Mouse (Mus musculus): Measurements from ENCODE around the gene Calr3. TPM values are rescaled to one million over a fixed set of nuclear protein-coding genes. Genes with fewer than 3 reads are reported as not detected.

Gene Calr3
- polyA plus RNA-seq, 1 experiment, result 0.77 TPM

DNA sequence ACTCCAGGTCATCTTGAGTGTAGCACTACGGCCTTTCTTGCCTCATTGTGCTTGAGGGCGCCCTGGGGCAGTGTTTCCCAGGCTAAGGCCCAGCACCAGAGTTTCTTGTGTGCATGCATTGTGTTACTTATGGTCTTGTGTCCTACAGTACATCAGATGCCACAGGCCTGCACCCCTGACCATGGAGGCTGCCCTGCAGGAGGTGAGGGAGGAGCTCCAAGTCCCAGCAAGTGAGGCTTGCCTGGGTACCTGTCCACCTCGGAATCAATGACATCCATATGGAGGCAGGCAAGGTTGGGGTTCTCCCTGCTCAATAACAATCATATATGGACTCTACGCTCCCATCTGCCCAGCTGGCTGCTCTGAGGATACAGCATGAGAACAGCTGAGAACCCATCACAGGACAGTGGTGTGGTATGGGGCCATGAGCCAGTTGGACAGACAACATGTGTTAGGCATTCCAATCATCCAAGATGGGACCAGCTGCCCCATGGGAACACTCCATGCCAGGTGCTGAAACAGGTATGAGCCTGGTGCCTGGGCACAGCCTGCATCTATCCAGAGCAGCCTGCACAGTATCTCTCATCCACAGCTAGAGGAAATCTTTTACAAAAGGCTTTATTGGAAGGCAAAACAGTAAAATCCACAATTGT is 16.3 kb upstream of the Calr3 start:
- Histone ChIP-seq H3K27me3 (replicated peaks; ENCODE audit: control insufficient read depth, insufficient read depth, low read length) (no peaks in the 10 kb centered on the region), H3K36me3 (ENCODE audit: control insufficient read depth, insufficient read depth, low read length) (peaks cover 3% of the 10 kb centered on the region), H3K27ac (ENCODE audit: insufficient read depth, low read depth, low read length) (no peak overlapping the region), H3K4me3 (ENCODE audit: insufficient read depth, low read depth, low read length) (no peak overlapping the region), H3K4me1 (ENCODE audit: control insufficient read depth, insufficient read depth, low read length) (no peaks in the 10 kb centered on the region)
- TF ChIP-seq POLR2A (IDR thresholded peaks at IDR 0.05; ENCODE audit: low read depth, low read length), result no peak
- no peak for TF ChIP-seq CTCF (conservative IDR thresholded peaks at IDR 0.05; ENCODE audit: insufficient read depth, insufficient read length, low read depth, low read length)
- WGBS, result 88% methylated on average over 4 of the region's 4 CpGs
- no peak for DNase-seq

DNA sequence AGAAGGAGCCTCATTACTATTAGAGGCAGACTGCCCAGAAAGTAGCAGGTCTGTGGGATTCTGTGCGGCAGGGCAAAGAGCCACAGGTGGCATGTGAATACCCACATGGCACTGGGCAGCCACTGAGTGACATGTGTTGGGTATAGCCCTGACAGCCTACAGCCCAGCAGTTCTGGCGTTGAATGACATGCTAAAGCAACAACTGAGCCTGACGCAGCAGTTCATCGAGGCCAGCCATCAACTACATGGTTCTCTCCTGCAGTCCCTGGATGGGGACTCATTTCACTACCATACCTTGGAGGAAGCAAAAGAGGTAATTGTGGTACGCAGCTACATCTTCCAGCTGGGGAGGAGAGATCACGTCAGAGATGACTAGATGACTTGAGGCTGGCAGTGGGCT is 14.8 kb upstream of the Calr3 start:
- no peaks in the 10 kb centered on the region for H3K27me3 ChIP-seq (replicated peaks; ENCODE audit: control insufficient read depth, insufficient read depth, low read length)
- H3K36me3 ChIP-seq (ENCODE audit: control insufficient read depth, insufficient read depth, low read length), result no peaks in the 10 kb centered on the region; the same call in 1 of the 2 replicates
- H3K27ac ChIP-seq (ENCODE audit: insufficient read depth, low read depth, low read length), result no peak overlapping the region
- no peaks in the 10 kb centered on the region for H3K4me1 ChIP-seq (ENCODE audit: control insufficient read depth, insufficient read depth, low read length)
- 92% methylated on average over 6 of the region's 6 CpGs for WGBS
- TF ChIP-seq CTCF (conservative IDR thresholded peaks at IDR 0.05; ENCODE audit: insufficient read depth, insufficient read length, low read depth, low read length), result no peak
- no peak for TF ChIP-seq POLR2A (IDR thresholded peaks at IDR 0.05; ENCODE audit: low read depth, low read length)
- H3K4me3 ChIP-seq (ENCODE audit: insufficient read depth, low read depth, low read length), result no peak overlapping the region
- no peak for DNase-seq

DNA sequence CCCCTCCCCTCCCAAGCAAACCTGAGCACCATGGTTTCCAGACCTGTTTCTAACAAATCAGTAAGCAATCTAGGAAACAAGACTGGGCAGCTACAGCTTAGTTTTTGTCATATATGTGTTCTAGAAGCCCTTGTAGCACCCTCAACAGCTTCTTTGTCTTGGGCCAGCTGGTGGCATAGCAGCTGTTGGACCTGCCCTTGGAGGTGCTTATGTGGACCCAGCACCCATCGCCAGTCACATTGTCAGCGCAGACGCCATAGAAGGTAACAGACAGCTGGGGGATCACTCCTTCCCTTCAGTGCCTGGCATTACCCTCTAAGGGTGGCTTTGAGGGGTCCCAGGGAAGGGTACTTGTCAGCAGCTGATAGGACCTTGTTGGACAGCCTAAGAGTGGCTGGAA is 14.1 kb upstream of the Calr3 start:
- WGBS, result 98% methylated on average over 3 of the region's 3 CpGs
- no peak for DNase-seq
- H3K27ac ChIP-seq (ENCODE audit: insufficient read depth, low read depth, low read length), result no peak overlapping the region
- no peak overlapping the region for H3K4me3 ChIP-seq (ENCODE audit: insufficient read depth, low read depth, low read length)
- H3K36me3 ChIP-seq (ENCODE audit: control insufficient read depth, insufficient read depth, low read length), result no peaks in the 10 kb centered on the region; the same call in 1 of the 2 replicates
- TF ChIP-seq POLR2A (IDR thresholded peaks at IDR 0.05; ENCODE audit: low read depth, low read length), result no peak
- no peak for TF ChIP-seq CTCF (conservative IDR thresholded peaks at IDR 0.05; ENCODE audit: insufficient read depth, insufficient read length, low read depth, low read length)
- no peaks in the 10 kb centered on the region for H3K4me1 ChIP-seq (ENCODE audit: control insufficient read depth, insufficient read depth, low read length)
- H3K27me3 ChIP-seq (replicated peaks; ENCODE audit: control insufficient read depth, insufficient read depth, low read length), result no peaks in the 10 kb centered on the region

DNA sequence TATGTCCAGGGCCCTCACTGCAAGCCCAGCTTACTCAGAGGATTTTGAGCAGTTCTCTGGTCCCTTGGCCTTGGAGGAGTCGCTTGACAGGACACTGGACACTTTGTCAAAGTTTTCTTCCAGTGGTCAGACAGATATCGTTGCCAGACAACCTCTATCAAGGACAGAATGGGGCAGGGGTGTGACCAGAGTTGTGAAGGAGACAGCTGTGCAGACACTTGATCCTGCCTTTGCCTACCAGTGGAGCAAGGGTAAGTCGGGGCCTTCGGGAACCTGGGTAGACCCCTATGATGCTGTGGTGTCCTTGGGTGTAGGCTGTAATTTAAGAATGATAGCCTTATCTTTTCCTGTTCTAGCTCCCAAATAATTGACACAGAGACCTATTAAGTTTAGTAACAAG is 11.6 kb upstream of the Calr3 start:
- WGBS, result 76% methylated on average over 4 of the region's 4 CpGs
- no peak overlapping the region for H3K27ac ChIP-seq (ENCODE audit: insufficient read depth, low read depth, low read length)
- no peak overlapping the region for H3K4me3 ChIP-seq (ENCODE audit: insufficient read depth, low read depth, low read length)
- no peaks in the 10 kb centered on the region for H3K27me3 ChIP-seq (replicated peaks; ENCODE audit: control insufficient read depth, insufficient read depth, low read length)
- TF ChIP-seq CTCF (conservative IDR thresholded peaks at IDR 0.05; ENCODE audit: insufficient read depth, insufficient read length, low read depth, low read length) (no peak), POLR2A (IDR thresholded peaks at IDR 0.05; ENCODE audit: low read depth, low read length) (no peak)
- H3K4me1 ChIP-seq (ENCODE audit: control insufficient read depth, insufficient read depth, low read length), result no peaks in the 10 kb centered on the region
- H3K36me3 ChIP-seq (ENCODE audit: control insufficient read depth, insufficient read depth, low read length), result no peaks in the 10 kb centered on the region
- no peak for DNase-seq

DNA sequence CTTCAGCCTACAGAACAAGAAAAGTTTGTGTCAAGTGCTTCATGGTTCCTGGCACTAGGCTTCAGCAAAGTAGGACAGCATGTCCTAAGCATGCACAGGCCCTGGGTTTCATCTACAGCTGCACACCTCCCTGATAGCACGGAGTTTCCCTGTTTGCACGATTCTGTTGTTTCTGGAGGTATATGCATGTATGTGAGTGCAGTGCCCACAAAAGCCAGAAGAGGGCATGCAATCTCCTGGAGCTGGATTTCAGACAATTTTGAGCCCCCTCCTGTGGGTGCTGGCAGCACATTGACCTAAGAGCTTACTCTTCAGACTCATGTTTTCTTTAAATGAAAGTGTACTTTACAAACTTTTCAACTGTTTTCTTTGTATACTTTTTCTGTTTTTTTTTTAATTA is 10.2 kb upstream of the Calr3 start:
- Histone ChIP-seq H3K4me1 (ENCODE audit: control insufficient read depth, insufficient read depth, low read length) (no peaks in the 10 kb centered on the region), H3K36me3 (ENCODE audit: control insufficient read depth, insufficient read depth, low read length) (no peaks in the 10 kb centered on the region), H3K27ac (ENCODE audit: insufficient read depth, low read depth, low read length) (no peak overlapping the region), H3K27me3 (replicated peaks; ENCODE audit: control insufficient read depth, insufficient read depth, low read length) (no peaks in the 10 kb centered on the region), H3K4me3 (ENCODE audit: insufficient read depth, low read depth, low read length) (no peak overlapping the region)
- 97% methylated on average over 2 of the region's 2 CpGs for WGBS
- TF ChIP-seq CTCF (conservative IDR thresholded peaks at IDR 0.05; ENCODE audit: insufficient read depth, insufficient read length, low read depth, low read length) (no peak), POLR2A (IDR thresholded peaks at IDR 0.05; ENCODE audit: low read depth, low read length) (no peak)
- no peak for DNase-seq

DNA sequence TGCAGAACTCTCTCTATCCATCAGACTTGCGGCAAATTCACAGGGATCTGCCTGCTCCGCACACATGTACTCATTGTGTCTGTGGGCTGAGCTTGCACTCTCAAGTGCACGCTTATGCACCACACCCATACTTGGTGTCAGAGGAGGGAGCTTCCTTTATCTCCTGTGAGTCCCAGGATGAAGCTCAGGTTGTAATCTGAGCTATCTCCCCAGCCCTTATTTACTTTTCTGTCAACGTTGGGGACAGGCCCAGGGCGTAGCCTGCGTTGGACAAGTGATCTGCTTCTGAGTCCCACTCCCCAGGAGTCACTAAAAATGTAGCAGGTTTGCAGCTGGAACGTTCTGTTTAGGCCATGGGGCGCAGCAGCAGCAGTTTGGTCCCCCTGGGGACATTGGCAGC is 7.8 kb upstream of the Calr3 start:
- no peaks in the 10 kb centered on the region for H3K36me3 ChIP-seq (ENCODE audit: control insufficient read depth, insufficient read depth, low read length)
- 82% methylated on average over 8 of the region's 8 CpGs for WGBS
- H3K4me1 ChIP-seq (ENCODE audit: control insufficient read depth, insufficient read depth, low read length), result no peaks in the 10 kb centered on the region
- no peak for DNase-seq
- TF ChIP-seq CTCF (conservative IDR thresholded peaks at IDR 0.05; ENCODE audit: insufficient read depth, insufficient read length, low read depth, low read length), result no peak
- no peak for TF ChIP-seq POLR2A (IDR thresholded peaks at IDR 0.05; ENCODE audit: low read depth, low read length)
- no peak overlapping the region for H3K4me3 ChIP-seq (ENCODE audit: insufficient read depth, low read depth, low read length)
- H3K27me3 ChIP-seq (replicated peaks; ENCODE audit: control insufficient read depth, insufficient read depth, low read length), result no peaks in the 10 kb centered on the region
- H3K27ac ChIP-seq (ENCODE audit: insufficient read depth, low read depth, low read length), result no peak overlapping the region

DNA sequence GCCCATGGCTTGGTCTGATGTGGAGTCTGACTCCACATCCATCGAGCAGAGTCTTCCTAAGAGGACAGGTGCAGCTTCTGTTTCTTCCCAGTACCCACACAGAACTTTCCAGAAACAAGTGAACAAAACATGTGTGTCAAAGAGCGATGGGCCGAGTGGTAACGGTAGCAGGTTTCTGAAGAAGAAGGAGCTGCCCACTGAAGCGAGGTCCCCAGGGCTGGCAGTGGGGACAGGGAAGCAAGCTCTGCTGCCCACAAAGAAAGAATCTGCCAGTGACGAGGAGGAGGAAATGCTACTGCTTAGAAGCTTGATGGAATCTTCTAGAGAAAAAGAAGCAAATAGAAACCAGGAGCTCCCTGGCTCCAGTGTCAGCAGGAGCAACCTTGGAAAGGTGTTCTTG is 1.4 kb upstream of the Calr3 start:
- no peaks in the 10 kb centered on the region for H3K27me3 ChIP-seq (replicated peaks; ENCODE audit: control insufficient read depth, insufficient read depth, low read length)
- WGBS, result 79% methylated on average over 6 of the region's 6 CpGs

More for the DNA sequence above, 1.4 kb upstream of the Calr3 start:
- DNase-seq, result no peak
- no peaks in the 10 kb centered on the region; the same call in 1 of the 2 replicates for H3K4me1 ChIP-seq (ENCODE audit: control insufficient read depth, insufficient read depth, low read length)
- no peak overlapping the region for H3K27ac ChIP-seq (ENCODE audit: insufficient read depth, low read depth, low read length)
- no peak overlapping the region for H3K4me3 ChIP-seq (ENCODE audit: insufficient read depth, low read depth, low read length)
- TF ChIP-seq POLR2A (IDR thresholded peaks at IDR 0.05; ENCODE audit: low read depth, low read length), result no peak
- TF ChIP-seq CTCF (conservative IDR thresholded peaks at IDR 0.05; ENCODE audit: insufficient read depth, insufficient read length, low read depth, low read length), result no peak
- no peaks in the 10 kb centered on the region for H3K36me3 ChIP-seq (ENCODE audit: control insufficient read depth, insufficient read depth, low read length)

All from kidney, adult 2 months (tissue).